Mouse (Mus musculus): ENCODE data around the gene Kctd14. TPM values are rescaled to one million over a fixed set of nuclear protein-coding genes. Genes with fewer than 3 reads are reported as not detected.
A peak's percentile ranks its signal among the peaks of the same experiment; 100 is the strongest.
"Not testable (repeated sequence)": the region's sequence is repeated elsewhere in the genome, so short reads cannot be mapped to it uniquely, and the experiment has no call there.

Kctd14 gene
- polyA plus RNA-seq, 1 experiment from 2014 or later, result not detected

DNA sequence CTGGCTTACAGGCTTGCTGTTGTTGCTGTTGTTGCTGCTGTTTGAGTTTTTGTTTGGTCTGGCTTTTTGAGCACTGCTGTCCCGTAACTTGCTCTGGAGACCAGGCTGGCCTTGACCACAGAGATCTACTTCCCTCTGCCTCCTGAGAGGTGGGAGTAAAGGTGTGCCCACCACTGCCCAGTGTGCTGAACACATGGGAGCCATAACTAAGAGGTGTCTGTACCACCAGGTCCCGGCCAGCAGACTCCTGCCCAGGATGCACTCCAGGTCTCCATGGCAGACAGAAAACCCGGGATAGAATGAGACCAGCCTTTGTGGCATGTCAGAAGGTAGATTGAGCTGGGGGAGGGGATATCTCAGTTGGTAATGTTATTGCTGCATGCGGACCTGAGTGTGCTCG, 32.0 kb upstream of the Kctd14 start:
- in situ Hi-C loops (cut with MboI; ENCODE audit: low pct_unique_long_range_greater_than_20kb), result no loop called here
- ChIA-PET POLR2A (no interaction called here), CTCF (no interaction called here)
- TF ChIP-seq CTCF (IDR thresholded peaks at IDR 0.05), result no peak
- H3K27me3 ChIP-seq, result no peaks in the 10 kb centered on the region
- DNase-seq (ENCODE audit: low read depth, low spot score) (no peak), ATAC-seq (no peak)

DNA sequence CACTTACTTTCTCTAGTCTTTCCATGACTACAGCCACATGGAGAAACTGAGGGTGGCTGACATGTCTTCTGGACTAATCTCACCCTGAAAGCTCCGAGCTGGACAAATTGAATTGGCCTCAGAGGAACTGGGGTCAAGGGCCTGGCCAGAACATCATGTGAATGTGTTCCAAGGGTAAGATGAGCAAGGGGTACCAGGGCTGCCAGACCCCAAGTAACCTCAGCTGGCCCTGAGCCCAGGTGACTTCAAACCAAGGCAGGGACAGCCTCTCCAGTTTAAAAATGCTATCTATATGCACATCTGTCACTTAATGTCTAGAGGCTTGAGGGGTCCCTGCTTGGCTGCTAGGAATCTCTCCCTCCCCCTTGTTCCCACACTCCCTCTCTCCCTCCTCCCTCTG, 30.7 kb upstream of the Kctd14 start:
- no peaks in the 10 kb centered on the region for H3K27me3 ChIP-seq
- CTCF ChIA-PET, result no interaction called here
- POLR2A ChIA-PET, result no interaction called here
- ATAC-seq, result no peak
- TF ChIP-seq CTCF (IDR thresholded peaks at IDR 0.05), result no peak
- DNase-seq (ENCODE audit: low read depth, low spot score), result no peak
- in situ Hi-C loops (cut with MboI; ENCODE audit: low pct_unique_long_range_greater_than_20kb), result no loop called here

- H3K27me3 ChIP-seq, result no peaks in the 10 kb centered on the region
- ChIA-PET CTCF (no interaction called here), POLR2A (no interaction called here)
- DNase-seq (ENCODE audit: low read depth, low spot score) (no peak), ATAC-seq (no peak)
- no peak for TF ChIP-seq CTCF (IDR thresholded peaks at IDR 0.05)
- in situ Hi-C loops (cut with MboI; ENCODE audit: low pct_unique_long_range_greater_than_20kb), result no loop called here
Measured at GRCm38 (mm10) chr7:97420958-97421651, 30.0 kb upstream of the Kctd14 start.

DNA sequence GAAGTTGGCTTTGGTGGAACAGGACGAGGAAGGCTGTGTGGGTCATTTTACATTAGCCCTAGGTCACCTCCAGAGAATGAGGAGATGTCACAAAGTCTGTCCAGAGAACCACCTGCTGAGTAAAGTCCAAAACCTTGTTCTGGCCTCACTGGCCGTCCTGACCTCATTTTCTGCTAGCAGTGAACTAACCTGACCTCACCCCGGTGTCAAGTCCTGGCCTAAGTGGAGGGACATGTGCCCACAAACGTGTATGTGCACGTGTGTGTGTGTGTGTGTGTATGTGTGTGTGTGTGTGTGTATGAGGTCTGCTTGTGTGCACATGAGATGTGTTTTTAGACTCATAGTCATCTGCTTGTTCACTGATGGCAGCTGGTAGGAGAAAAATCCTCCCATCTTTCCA, 27.4 kb upstream of the Kctd14 start:
- POLR2A ChIA-PET, result no interaction called here
- H3K27me3 ChIP-seq, result no peaks in the 10 kb centered on the region
- ATAC-seq (no peak), DNase-seq (ENCODE audit: low read depth, low spot score) (no peak)
- no peak for TF ChIP-seq CTCF (IDR thresholded peaks at IDR 0.05)
- CTCF ChIA-PET, result interaction anchor here (0.8 to 2.1 kb wide), 9 partner anchors 8 to 114 kb away, joined by 3 to 7 read pairs (median 4); no protein-coding TSS in a partner anchor
- in situ Hi-C loops (cut with MboI; ENCODE audit: low pct_unique_long_range_greater_than_20kb), result no loop called here

DNA sequence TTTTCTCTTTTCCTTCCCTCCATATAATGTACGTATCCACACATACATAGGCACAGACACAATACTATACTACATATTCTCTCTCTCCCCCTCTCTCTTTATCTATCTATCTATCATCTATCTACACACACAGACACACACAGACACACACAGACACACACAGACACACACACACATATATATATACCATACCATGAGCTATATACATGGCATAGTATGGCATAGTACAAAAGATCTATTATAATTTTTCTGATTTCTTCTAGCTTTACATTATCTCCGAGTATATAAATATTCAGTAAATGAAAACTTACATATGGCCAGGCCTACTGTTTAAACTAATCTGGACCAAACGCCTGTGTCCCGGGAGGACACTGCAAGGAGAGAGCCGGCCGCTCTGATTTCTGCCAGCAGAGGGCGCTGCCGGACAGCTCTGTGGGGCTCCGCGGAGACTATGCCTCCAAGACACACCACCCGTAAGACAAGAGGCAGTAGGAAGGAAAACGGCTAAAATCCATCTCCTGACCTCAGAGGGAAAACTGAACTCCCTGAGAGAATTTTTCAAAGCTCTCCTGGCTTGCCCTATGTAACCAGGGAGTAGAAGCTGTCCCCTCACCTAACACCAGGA, 26.4 kb upstream of the Kctd14 start:
- POLR2A ChIA-PET, result interaction anchor here (0.7 kb wide), 2 partner anchors 13 to 46 kb away, joined by 3 read pairs; no protein-coding TSS in a partner anchor
- DNase-seq (ENCODE audit: low read depth, low spot score), result peak; percentile 17
- H3K27me3 ChIP-seq, result no peaks in the 10 kb centered on the region
- CTCF ChIA-PET, result interaction anchor here (0.7 to 2.1 kb wide), 20 partner anchors 9 to 254 kb away, joined by 3 to 9 read pairs (median 4); partner anchors contain the start of gene Ints4
- peak; percentile 85 for TF ChIP-seq CTCF (IDR thresholded peaks at IDR 0.05)
- in situ Hi-C loops (cut with MboI; ENCODE audit: low pct_unique_long_range_greater_than_20kb), result loop anchor here (5.0 to 25.0 kb wide), 2 partner anchors 238 to 563 kb away; no protein-coding TSS in a partner anchor
- no peak for ATAC-seq

DNA sequence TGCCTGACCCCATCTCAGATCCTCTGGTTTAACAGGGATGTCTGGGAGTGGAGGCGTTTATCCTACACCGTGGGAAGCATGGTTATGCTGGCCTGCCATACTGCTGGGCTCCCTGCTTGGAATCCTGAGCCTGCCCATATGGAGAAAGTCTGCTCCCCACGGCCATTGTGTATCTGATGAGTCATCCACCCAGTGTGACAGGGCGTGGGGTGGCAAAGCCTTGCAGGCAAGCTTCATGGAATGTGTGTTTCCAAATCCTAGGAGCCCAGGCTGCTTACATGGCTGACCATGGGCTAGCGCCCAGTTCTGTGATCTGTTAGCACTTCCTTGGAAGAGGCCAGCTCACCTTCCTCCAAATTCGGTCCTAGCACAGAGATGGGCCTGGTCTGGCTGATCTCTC, 24.6 kb upstream of the Kctd14 start:
- in situ Hi-C loops (cut with MboI; ENCODE audit: low pct_unique_long_range_greater_than_20kb), result loop anchor here (5.0 to 25.0 kb wide), 2 partner anchors 236 to 561 kb away; no protein-coding TSS in a partner anchor
- no peaks in the 10 kb centered on the region for H3K27me3 ChIP-seq
- ATAC-seq, result peak; percentile 77
- CTCF ChIA-PET, result interaction anchor here (1.0 kb wide), 1 partner anchor 54 kb away, joined by 3 read pairs; the partner anchor contains the start of gene Ints4
- POLR2A ChIA-PET, result interaction anchor here (0.7 kb wide), 1 partner anchor 344 kb away, joined by 3 read pairs; no protein-coding TSS in a partner anchor
- no peak for TF ChIP-seq CTCF (IDR thresholded peaks at IDR 0.05)
- DNase-seq (ENCODE audit: low read depth, low spot score), result no peak

- no peaks in the 10 kb centered on the region for H3K27me3 ChIP-seq
- POLR2A ChIA-PET, result no interaction called here
- in situ Hi-C loops (cut with MboI; ENCODE audit: low pct_unique_long_range_greater_than_20kb), result loop anchor here (5.0 to 25.0 kb wide), 2 partner anchors 235 to 560 kb away; no protein-coding TSS in a partner anchor
- TF ChIP-seq CTCF (IDR thresholded peaks at IDR 0.05), result no peak
- ATAC-seq (no peak), DNase-seq (ENCODE audit: low read depth, low spot score) (no peak)
- CTCF ChIA-PET, result interaction anchor here (1.3 kb wide), 1 partner anchor 9 kb away, joined by 5 read pairs; no protein-coding TSS in a partner anchor
Measured at GRCm38 (mm10) chr7:97427296-97427695, 23.8 kb upstream of the Kctd14 start.

- ATAC-seq (no peak), DNase-seq (ENCODE audit: low read depth, low spot score) (no peak)
- POLR2A ChIA-PET, result no interaction called here
- in situ Hi-C loops (cut with MboI; ENCODE audit: low pct_unique_long_range_greater_than_20kb), result loop anchor here (5.0 to 25.0 kb wide), 2 partner anchors 234 to 559 kb away; no protein-coding TSS in a partner anchor
- H3K27me3 ChIP-seq, result no peaks in the 10 kb centered on the region
- TF ChIP-seq CTCF (IDR thresholded peaks at IDR 0.05), result peak; percentile 19
- CTCF ChIA-PET, result interaction anchor here (1.3 kb wide), 1 partner anchor 9 kb away, joined by 5 read pairs; no protein-coding TSS in a partner anchor
Measured at GRCm38 (mm10) chr7:97427778-97428420, 23.2 kb upstream of the Kctd14 start.

DNA sequence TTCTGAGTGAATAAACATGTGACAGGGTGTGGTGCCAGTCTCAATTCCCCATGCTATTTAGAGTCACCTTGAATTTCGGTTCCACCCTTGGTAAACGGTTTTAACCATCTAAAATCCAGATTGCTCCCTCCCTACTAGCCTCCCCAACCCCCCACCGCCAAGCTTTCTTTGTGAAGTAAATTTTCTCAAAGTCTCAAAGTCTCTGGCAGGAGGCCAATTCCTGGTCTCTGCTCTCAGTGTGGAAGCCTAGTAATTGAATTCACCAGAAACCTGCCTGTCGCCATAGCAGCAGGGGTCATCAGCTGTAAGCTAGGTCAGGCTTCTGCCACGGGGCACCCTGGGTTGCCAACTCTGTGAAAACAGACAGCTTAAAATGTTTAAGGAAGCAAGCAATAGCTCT, 21.4 kb upstream of the Kctd14 start:
- no peak for ATAC-seq
- no peak for TF ChIP-seq CTCF (IDR thresholded peaks at IDR 0.05)
- H3K27me3 ChIP-seq, result no peaks in the 10 kb centered on the region
- in situ Hi-C loops (cut with MboI; ENCODE audit: low pct_unique_long_range_greater_than_20kb), result loop anchor here (5.0 to 25.0 kb wide), 2 partner anchors 233 to 558 kb away; no protein-coding TSS in a partner anchor
- no peak for DNase-seq (ENCODE audit: low read depth, low spot score)
- ChIA-PET POLR2A (interaction anchor here (0.7 kb wide), 1 partner anchor 256 kb away, joined by 4 read pairs; no protein-coding TSS in a partner anchor), CTCF (no interaction called here)

DNA sequence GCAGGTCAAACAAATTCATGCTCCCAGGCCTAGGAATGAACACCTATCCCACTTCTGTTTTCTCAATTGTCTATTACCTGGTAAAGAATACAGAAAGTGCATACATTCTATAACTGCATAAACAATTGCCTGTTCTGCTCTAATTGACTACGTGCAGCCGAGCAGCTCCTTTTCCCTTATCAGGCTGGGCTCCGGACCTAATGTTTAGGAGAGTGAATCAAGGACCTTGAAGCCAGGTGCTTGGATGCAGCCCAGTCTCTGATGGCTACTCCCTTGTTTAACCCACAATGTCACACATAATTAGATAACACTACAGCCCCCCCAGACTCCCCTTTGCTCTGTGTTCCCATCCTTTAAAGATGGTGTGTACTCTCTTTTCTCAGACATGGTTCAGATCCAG, 17.6 kb upstream of the Kctd14 start:
- H3K27me3 ChIP-seq; ATAC-seq; DNase-seq (ENCODE audit: low read depth, low spot score); POLR2A ChIA-PET; CTCF ChIA-PET: not testable (repeated sequence)
- in situ Hi-C loops (cut with MboI; ENCODE audit: low pct_unique_long_range_greater_than_20kb), result loop anchor here (25.0 kb wide), 1 partner anchor 554 kb away; no protein-coding TSS in a partner anchor
